Mouse (Mus musculus): ENCODE data around the gene Espl1. TPM values are rescaled to one million over a fixed set of nuclear protein-coding genes. Genes with fewer than 3 reads are reported as not detected.

Espl1 gene
- 23.0 and 24.6 TPM in 2 replicates for polyA plus RNA-seq (2015; fragmentation: Nextera tagmentation; extraction: Ambion mirVana)

DNA sequence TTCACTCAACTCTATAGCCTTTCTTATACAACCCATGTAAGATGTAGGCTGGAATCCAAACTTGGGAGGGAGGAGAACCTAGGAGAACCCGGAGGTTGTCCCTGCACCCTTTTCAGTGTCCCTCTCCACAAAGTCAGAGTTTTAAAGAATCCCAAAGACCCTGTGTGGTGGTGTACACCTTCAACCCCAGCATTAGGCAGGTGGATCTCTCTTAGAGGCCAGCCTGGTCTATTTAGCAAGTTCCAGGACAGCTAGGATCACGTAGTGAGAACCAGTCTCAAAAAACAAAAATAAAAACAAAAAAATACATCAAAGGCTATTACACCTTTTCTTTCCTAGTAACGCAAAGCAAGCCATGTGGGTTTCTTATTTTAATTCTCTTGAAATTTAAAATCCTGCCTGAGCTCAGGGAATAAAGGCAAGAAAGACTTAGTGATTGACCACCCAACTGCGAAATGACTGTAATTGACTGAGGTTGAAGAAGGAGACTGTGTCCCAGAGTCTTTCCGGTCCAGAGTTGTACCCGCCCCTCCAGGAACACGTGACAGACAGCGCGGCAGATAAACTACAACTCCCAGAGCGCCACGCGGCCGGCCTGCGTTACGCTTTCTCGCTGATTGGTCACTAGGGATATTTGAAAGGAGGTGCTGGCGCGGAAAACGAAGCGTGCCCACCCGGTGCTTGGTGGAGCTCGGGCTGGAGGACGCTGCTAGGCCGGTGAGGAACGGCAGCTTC is at the start of gene Espl1:
TSS of gene Espl1 (plus strand) at position 634 of the 735 bp plus-strand sequence.
- ATAC-seq (ENCODE audit: insufficient read depth) = peak; percentile 96
- WGBS (ENCODE audit: insufficient replicate concordance) = 6% methylated on average over 25 of the region's 25 CpGs
- peak within 1 kb of the TSS; percentile 86 for H3K9ac ChIP-seq
- H3K4me2 ChIP-seq = peak within 1 kb of the TSS; percentile 76
- H3K4me3 ChIP-seq (replicated peaks) = peak within 1 kb of the TSS; percentile 99
- H3K27ac ChIP-seq (replicated peaks) = peak within 1 kb of the TSS; percentile 71
- H3K4me1 ChIP-seq (replicated peaks) = peaks cover 35% of the 10 kb centered on the region
- H3K9me3 ChIP-seq (replicated peaks) = no peaks in the 10 kb centered on the region
- peaks cover 32% of the 10 kb centered on the region for H3K36me3 ChIP-seq (replicated peaks)
- H3K27me3 ChIP-seq = no peaks in the 10 kb centered on the region

- Histone ChIP-seq H3K4me3 (replicated peaks) (peak overlapping the region; percentile 56), H3K36me3 (replicated peaks) (no peaks in the 10 kb centered on the region), H3K27me3 (peaks cover 100% of the 10 kb centered on the region), H3K4me2 (peak overlapping the region; percentile 74), H3K9me3 (replicated peaks) (no peaks in the 10 kb centered on the region), H3K9ac (no peak overlapping the region), H3K4me1 (replicated peaks) (peaks cover 48% of the 10 kb centered on the region), H3K27ac (replicated peaks) (peak overlapping the region; percentile 80)
- under 1% methylated on average over 35 of the region's 35 CpGs for WGBS (ENCODE audit: insufficient replicate concordance)
- peak; percentile 53 for ATAC-seq (ENCODE audit: insufficient read depth)
These were observed 49.2 kb upstream of the Espl1 start for GRCm38 (mm10) chr15:102246866-102247251.

- under 1% methylated on average over 60 of the region's 65 CpGs for WGBS (ENCODE audit: insufficient replicate concordance)
- H3K36me3 ChIP-seq (replicated peaks) = no peaks in the 10 kb centered on the region
- ATAC-seq (ENCODE audit: insufficient read depth) = peak; percentile 43
- peak overlapping the region; percentile 56 for H3K4me3 ChIP-seq (replicated peaks)
- H3K9me3 ChIP-seq (replicated peaks) = no peaks in the 10 kb centered on the region
- peaks cover 100% of the 10 kb centered on the region for H3K27me3 ChIP-seq
- peaks cover 47% of the 10 kb centered on the region for H3K4me1 ChIP-seq (replicated peaks)
- H3K9ac ChIP-seq = peak overlapping the region; percentile 25; the same call in 1 of the 2 replicates
- peak overlapping the region; percentile 80 for H3K27ac ChIP-seq (replicated peaks)
- H3K4me2 ChIP-seq = peak overlapping the region; percentile 74
These were observed 48.6 kb upstream of the Espl1 start for GRCm38 (mm10) chr15:102247252-102248130.

DNA sequence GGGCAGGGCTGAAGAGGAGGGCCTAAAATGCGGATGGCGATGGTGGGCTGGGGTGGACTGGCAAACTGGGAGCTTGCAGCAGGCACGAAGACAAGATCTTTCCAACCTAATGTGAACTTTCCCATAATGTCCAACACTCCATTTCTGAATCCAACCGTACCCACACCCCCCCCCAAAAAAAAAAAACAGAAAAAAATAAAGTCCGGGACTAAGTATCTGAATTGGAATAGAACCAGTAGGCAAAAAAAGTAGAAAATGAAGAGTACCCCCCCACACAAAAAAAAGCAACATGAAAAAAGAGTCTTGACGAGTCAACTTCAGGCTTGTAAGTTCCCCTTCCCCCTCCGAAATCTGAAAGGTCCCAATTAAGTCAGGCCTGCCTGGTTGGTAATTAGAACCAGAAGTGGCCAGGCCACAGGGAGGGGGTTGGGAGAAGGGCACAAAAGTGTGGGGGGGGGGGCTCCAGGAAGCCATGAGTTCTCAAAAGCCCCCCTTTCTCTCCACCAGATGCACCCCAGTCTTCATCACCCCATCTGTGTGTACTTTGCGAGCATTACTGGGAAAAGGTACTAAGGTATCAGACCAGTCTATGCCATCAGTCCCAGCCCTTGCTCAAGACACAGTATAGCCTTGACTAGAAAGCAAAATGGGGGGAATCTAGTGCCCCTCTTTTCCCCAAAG is 47.8 kb upstream of the Espl1 start:
- 10% methylated on average over 8 of the region's 8 CpGs for WGBS (ENCODE audit: insufficient replicate concordance)
- H3K4me2 ChIP-seq = peak overlapping the region; percentile 74
- peak overlapping the region; percentile 56 for H3K4me3 ChIP-seq (replicated peaks)
- peaks cover 98% of the 10 kb centered on the region for H3K27me3 ChIP-seq
- H3K9me3 ChIP-seq (replicated peaks) = no peaks in the 10 kb centered on the region
- H3K4me1 ChIP-seq (replicated peaks) = peaks cover 39% of the 10 kb centered on the region
- ATAC-seq (ENCODE audit: insufficient read depth) = no peak
- 0 out of 2 replicates have a peak overlapping the region, but pooled peaks have one; percentile 80 for H3K27ac ChIP-seq (replicated peaks)
- H3K9ac ChIP-seq = 0 out of 2 replicates have a peak overlapping the region, but pooled peaks have one; percentile 25
- no peaks in the 10 kb centered on the region for H3K36me3 ChIP-seq (replicated peaks)

GRCm38 (mm10) chr15:102248812-102249191 is 47.3 kb upstream of the Espl1 start:
- H3K27me3 ChIP-seq = peaks cover 98% of the 10 kb centered on the region

GRCm38 (mm10) chr15:102249251-102249691 is 46.8 kb upstream of the Espl1 start:
- H3K4me1 ChIP-seq (replicated peaks) = peaks cover 35% of the 10 kb centered on the region
- no peak overlapping the region for H3K27ac ChIP-seq (replicated peaks)

More at GRCm38 (mm10) chr15:102248812-102249191, 47.3 kb upstream of the Espl1 start:
- H3K9me3 ChIP-seq (replicated peaks) = no peaks in the 10 kb centered on the region
- no peak for ATAC-seq (ENCODE audit: insufficient read depth)
- no peak overlapping the region for H3K4me3 ChIP-seq (replicated peaks)
- H3K9ac ChIP-seq = no peak overlapping the region
- H3K4me1 ChIP-seq (replicated peaks) = peaks cover 36% of the 10 kb centered on the region
- no peak overlapping the region for H3K4me2 ChIP-seq
- no peaks in the 10 kb centered on the region for H3K36me3 ChIP-seq (replicated peaks)
- H3K27ac ChIP-seq (replicated peaks) = no peak overlapping the region
- 21% methylated on average over 3 of the region's 3 CpGs for WGBS (ENCODE audit: insufficient replicate concordance)

DNA sequence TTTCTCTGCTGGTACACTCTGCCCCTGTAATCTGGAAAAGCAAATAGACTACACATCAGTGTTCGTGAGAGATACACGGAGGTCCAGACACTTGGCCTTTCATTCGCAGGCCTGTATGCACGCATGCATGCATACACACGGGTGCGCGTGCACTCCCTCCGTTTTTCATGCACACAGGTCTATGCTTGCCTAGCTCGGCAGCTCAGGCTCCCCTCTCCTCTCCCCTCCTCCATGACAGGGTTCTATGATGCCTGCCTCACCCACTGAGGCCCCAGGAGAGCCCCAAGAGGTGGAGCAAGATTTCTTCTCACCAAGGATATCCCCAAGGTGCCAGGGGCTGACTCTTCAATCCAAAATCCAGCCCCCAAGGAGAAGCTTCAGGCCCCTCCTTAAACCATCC is 46.1 kb upstream of the Espl1 start:
- Histone ChIP-seq H3K4me1 (replicated peaks) (peaks cover 29% of the 10 kb centered on the region), H3K4me2 (no peak overlapping the region), H3K36me3 (replicated peaks) (no peaks in the 10 kb centered on the region), H3K27me3 (peaks cover 98% of the 10 kb centered on the region), H3K27ac (replicated peaks) (no peak overlapping the region), H3K9me3 (replicated peaks) (no peaks in the 10 kb centered on the region), H3K4me3 (replicated peaks) (no peak overlapping the region), H3K9ac (no peak overlapping the region)
- ATAC-seq (ENCODE audit: insufficient read depth) = no peak
- WGBS (ENCODE audit: insufficient replicate concordance) = 55% methylated on average over 9 of the region's 9 CpGs

More at GRCm38 (mm10) chr15:102249251-102249691, 46.8 kb upstream of the Espl1 start:
- H3K27me3 ChIP-seq = peaks cover 98% of the 10 kb centered on the region
- H3K9me3 ChIP-seq (replicated peaks) = no peaks in the 10 kb centered on the region
- 4% methylated on average over 13 of the region's 13 CpGs for WGBS (ENCODE audit: insufficient replicate concordance)
- H3K36me3 ChIP-seq (replicated peaks) = no peaks in the 10 kb centered on the region
- H3K4me3 ChIP-seq (replicated peaks) = no peak overlapping the region
- no peak for ATAC-seq (ENCODE audit: insufficient read depth)
- H3K9ac ChIP-seq = no peak overlapping the region
- peak overlapping the region; percentile 30; the same call in 1 of the 2 replicates for H3K4me2 ChIP-seq

DNA sequence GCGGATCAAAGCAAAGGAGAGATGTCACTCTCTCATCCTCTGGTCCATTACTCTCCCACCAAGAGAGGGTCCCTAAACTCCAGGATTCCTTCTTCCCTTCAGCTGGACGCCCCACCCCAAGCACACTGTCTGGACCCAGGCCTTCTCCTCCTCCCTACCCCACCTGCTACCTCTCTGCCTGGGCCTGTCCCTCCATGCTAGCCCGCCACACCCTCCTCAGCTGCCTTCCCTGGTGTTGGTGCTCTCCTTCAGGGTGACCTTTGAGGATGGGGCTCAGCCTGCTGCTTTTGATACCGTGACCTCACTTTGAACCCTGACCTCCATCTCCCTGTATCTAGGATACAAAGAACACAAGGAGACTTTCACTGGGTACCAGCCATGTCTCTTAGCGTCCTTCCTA is 45.5 kb upstream of the Espl1 start:
- Histone ChIP-seq H3K4me3 (replicated peaks) (no peak overlapping the region), H3K9me3 (replicated peaks) (no peaks in the 10 kb centered on the region), H3K27ac (replicated peaks) (no peak overlapping the region), H3K4me1 (replicated peaks) (peaks cover 24% of the 10 kb centered on the region), H3K4me2 (no peak overlapping the region), H3K27me3 (peaks cover 98% of the 10 kb centered on the region), H3K9ac (no peak overlapping the region), H3K36me3 (replicated peaks) (no peaks in the 10 kb centered on the region)
- no peak for ATAC-seq (ENCODE audit: insufficient read depth)
- 62% methylated on average over 5 of the region's 5 CpGs for WGBS (ENCODE audit: insufficient replicate concordance)

DNA sequence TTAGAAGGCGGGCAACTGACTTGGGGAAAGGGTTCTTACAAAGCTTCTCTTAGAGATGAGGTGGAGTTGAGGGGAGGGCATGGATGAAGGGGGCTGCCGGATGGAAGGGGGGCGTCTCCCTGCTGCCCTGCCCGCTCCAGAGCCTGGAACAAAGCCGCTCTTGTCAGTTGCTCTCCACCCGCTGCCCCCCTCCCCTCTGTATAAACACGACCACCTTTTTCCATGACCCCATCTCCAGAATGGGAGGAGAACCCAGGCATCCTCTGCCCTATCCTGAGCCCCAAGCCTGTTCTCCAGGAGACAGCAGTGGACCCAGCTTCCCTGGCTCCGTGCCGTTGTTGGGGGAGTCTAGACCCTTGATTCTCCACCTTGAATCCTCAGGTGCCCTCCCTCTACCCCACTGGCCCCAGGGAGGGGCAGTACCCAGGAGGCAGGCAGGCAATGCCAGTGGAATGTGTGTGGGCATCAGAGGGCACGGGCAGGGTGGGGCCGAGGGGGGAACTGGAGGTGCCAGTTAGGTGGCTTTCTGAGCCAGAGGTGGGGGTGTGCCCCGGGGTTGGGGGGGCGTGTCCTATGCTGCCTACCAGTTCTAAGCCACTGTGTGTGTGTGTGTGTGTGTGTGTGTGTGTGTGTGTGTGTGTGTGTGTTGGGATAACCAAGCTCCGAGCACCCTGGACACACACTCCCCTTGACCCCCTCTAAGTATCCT is 40.4 kb upstream of the Espl1 start:
- 49% methylated on average over 13 of the region's 14 CpGs for WGBS (ENCODE audit: insufficient replicate concordance)
- Histone ChIP-seq H3K4me1 (replicated peaks) (peaks cover 16% of the 10 kb centered on the region), H3K27ac (replicated peaks) (no peak overlapping the region), H3K9ac (no peak overlapping the region), H3K9me3 (replicated peaks) (no peaks in the 10 kb centered on the region), H3K36me3 (replicated peaks) (no peaks in the 10 kb centered on the region), H3K27me3 (peaks cover 96% of the 10 kb centered on the region), H3K4me2 (no peak overlapping the region), H3K4me3 (replicated peaks) (no peak overlapping the region)
- no peak for ATAC-seq (ENCODE audit: insufficient read depth)

Measured in liver, embryonic 15.5 days (tissue).